Mouse (Mus musculus) liver, embryonic 14.5 days (tissue): Measurements from ENCODE around the gene Dagla. TPM values are rescaled to one million over a fixed set of nuclear protein-coding genes. Genes with fewer than 3 reads are reported as not detected.
A peak's percentile ranks its signal among the peaks of the same experiment; 100 is the strongest.

Experiments
- ATAC-seq: fragments of 200-750 bp; cut with Nextera tagmentation; 2 replicates; pipeline ENCODE4 v1.8.0; 2017; ENCODE audit warnings: moderate number of reproducible peaks, mild to moderate bottlenecking, moderate library complexity; ENCODE audit not compliant: insufficient read depth
- DNase-seq, 3 experiments: peaks; one replicate each; pipeline ENCODE4 v3.0.0-alpha.2; 2012 to 2013; ENCODE audit warnings: low read depth in 3 of 3, low spot score in 3 of 3
- H3K27ac ChIP-seq: fragments of 300-500 bp; sonication (generic); 2 replicates; pipeline ENCODE4 v1.5.1; 2014; ENCODE audit warnings: moderate library complexity, mild to moderate bottlenecking, control low read depth, inconsistent platforms
- H3K27me3 ChIP-seq: fragments of 300-500 bp; sonication (generic); 2 replicates; pipeline ENCODE4 v1.6.1; 2014; ENCODE audit warnings: mild to moderate bottlenecking, low read length, moderate library complexity; ENCODE audit not compliant: control insufficient read depth, insufficient read depth
- H3K36me3 ChIP-seq: fragments of 300-500 bp; sonication (generic); replicated peaks from 2 replicates; pipeline ENCODE4 v1.6.1; 2014; ENCODE audit warnings: low read depth; ENCODE audit not compliant: control insufficient read depth, insufficient read depth
- H3K4me1 ChIP-seq, 2 experiments: fragments of 200-500 bp in 1 of 2; fragments of 300-500 bp in 1 of 2; sonication (generic) in 1 of 2; replicated peaks; 2 replicates each; pipeline ENCODE4 v1.6.1; 2012 to 2014; ENCODE audit warnings: antibody characterized with exemption in 1 of 2, inconsistent platforms in 1 of 2, low read length in 1 of 2; ENCODE audit not compliant: control insufficient read depth in 2 of 2, insufficient read depth in 2 of 2
- H3K4me2 ChIP-seq: fragments of 300-500 bp; sonication (generic); 2 replicates; pipeline ENCODE4 v1.6.1; 2014; ENCODE audit warnings: low read depth, mild to moderate bottlenecking, control low read depth, moderate library complexity
- H3K4me3 ChIP-seq, 2 experiments: fragments of 200-500 bp in 1 of 2; fragments of 300-500 bp in 1 of 2; sonication (generic) in 1 of 2; 2 replicates each; pipeline ENCODE4 v1.5.1; 2012 to 2014; ENCODE audit warnings: low read depth in 2 of 2, low read length in 2 of 2, mild to moderate bottlenecking in 2 of 2, control low read depth in 1 of 2, inconsistent platforms in 1 of 2, moderate library complexity in 1 of 2; ENCODE audit not compliant: insufficient read depth in 1 of 2
- H3K9ac ChIP-seq: fragments of 300-500 bp; sonication (generic); replicated peaks from 2 replicates; pipeline ENCODE4 v1.6.1; 2014; ENCODE audit warnings: mild to moderate bottlenecking, control low read depth, moderate library complexity
- H3K9me3 ChIP-seq: fragments of 300-500 bp; sonication (generic); 2 replicates; pipeline ENCODE4 v1.6.1; 2016; ENCODE audit warnings: low read length, mixed read lengths; ENCODE audit not compliant: control insufficient read depth
- CTCF ChIP-seq: IDR thresholded peaks from 2 replicates; pipeline ENCODE4 v1.5.1; 2016; ENCODE audit warnings: antibody characterized with exemption, low read depth, control low read depth
- EP300 ChIP-seq: IDR thresholded peaks from 2 replicates; pipeline ENCODE4 v1.6.1; 2016; ENCODE audit warnings: antibody characterized with exemption, low read depth
- WGBS: fragments of 180-500 bp; shearing (Covaris S2); extraction: QIAGEN DNeasy Blood & Tissue Kit; methylation state at CpG from one replicate; pipeline ENCODE4 v1.1.7; 2014; ENCODE audit not compliant: insufficient replicate concordance; 5-methylcytosine and 5-hydroxymethylcytosine counted together
- polyA plus RNA-seq, 2 experiments: library from polyadenylated mRNA; depleted of rRNA in 1 of 2; stranded (reverse) in 1 of 2; unstranded in 1 of 2; fragments of >200 nt; fragmentation: Nextera tagmentation in 1 of 2; extraction: Ambion mirVana in 1 of 2; gene quantifications; 2 replicates each; pipeline versions ENCODE4 v1.2.1 to v1.2.3; 2012 to 2014

Dagla gene
- polyA plus RNA-seq, 2 experiments, result 0.09 to 0.30 TPM

DNA sequence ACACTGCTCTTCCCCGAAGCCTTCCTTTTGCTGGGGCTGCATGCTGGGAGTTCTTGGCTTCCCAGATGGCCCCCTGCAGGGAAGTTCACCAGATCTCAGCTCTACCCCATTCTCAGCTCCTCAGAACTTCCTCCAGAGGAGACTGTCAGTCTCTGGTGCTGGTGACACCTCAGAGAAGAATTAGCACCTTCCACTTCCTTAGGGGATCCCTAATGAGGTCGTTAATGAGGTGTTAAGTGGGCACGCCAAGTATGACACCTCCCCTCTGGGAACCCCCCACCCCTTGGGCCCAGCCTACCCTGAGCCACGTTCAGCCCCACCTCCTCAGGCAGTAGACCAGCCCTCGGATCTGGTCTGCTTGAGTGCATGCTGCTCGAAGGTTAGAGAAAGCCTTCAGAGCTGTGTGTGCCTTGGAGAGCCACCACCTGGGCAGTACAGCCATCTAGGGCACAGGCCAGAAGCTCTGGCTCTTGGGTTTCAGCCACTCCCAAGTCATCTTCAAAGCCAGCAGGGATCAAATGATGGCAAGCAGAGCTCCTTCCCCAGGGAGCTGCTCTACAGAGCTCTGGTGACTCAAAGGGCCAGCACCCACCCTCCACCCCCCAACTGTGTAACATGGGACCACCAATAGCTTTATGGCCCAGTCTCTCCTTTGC, 25.9 kb downstream of the Dagla start:
- H3K9me3 ChIP-seq, result no peaks in the 10 kb centered on the region
- no peak overlapping the region for H3K4me3 ChIP-seq
- no peak overlapping the region for H3K9ac ChIP-seq
- WGBS, result 30% methylated on average over 6 of the region's 6 CpGs
- DNase-seq, result no peak
- TF ChIP-seq CTCF, result no peak
- TF ChIP-seq EP300, result no peak
- H3K36me3 ChIP-seq, result no peaks in the 10 kb centered on the region
- H3K4me2 ChIP-seq, result no peak overlapping the region
- H3K27ac ChIP-seq, result no peak overlapping the region
- no peaks in the 10 kb centered on the region for H3K27me3 ChIP-seq
- 0 out of 4 replicates have a peak, but pooled peaks cover 0 to 5% of the 10 kb centered on the region in 2 experiments for H3K4me1 ChIP-seq
- ATAC-seq, result no peak

DNA sequence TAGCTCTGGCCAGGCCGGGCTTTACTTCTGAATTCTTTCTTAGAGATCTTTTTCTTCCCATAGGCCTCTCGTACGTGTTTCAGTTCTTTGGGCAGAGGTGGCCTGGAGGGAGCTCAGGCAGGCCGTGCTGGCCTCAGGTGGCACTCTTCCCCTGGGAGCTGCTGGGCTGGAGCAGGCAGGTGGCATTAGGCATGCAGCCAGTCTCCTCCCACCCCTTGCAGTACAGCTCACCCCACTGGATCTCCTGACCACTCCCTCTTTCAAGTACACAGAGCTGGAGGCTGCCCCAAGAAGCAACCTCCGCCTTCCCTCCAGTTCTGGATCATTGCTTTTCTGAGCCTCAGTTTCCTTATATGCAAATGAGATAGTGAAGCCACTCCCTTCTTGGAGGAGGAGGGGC, 26.9 kb downstream of the Dagla start:
- no peak overlapping the region for H3K4me2 ChIP-seq
- no peak overlapping the region for H3K9ac ChIP-seq

DNA sequence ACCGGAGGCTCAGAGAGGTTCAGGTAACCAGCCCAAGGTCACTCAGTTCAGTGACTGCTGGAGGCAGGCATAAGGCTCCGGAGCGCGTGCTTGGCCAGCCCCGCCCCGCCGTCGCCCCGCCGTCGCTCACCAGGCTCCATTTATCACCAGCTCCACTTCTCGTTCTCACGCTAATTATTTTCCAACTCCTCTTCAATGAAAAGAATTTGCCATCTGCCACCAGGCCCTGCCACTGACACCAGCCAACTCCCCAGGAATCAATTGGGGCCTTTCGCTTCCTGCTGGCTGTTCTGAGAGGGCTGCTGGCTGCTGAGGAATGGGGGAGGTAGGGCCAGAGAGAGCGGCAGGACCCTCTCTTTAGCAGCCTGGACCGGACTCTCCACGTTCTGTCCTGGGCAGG, 27.3 kb downstream of the Dagla start:
- TF ChIP-seq CTCF (no peak), EP300 (no peak)
- Histone ChIP-seq H3K36me3 (no peaks in the 10 kb centered on the region), H3K4me2 (no peak overlapping the region), H3K9ac (no peak overlapping the region), H3K4me3 (no peak overlapping the region), H3K9me3 (no peaks in the 10 kb centered on the region), H3K27me3 (no peaks in the 10 kb centered on the region), H3K27ac (no peak overlapping the region), H3K4me1 (0 out of 4 replicates have a peak, but pooled peaks cover 0 to 5% of the 10 kb centered on the region in 2 experiments)
- ATAC-seq (no peak), DNase-seq (no peak)
- WGBS, result 13% methylated on average over 17 of the region's 17 CpGs

More for the DNA sequence above, 26.9 kb downstream of the Dagla start:
- Histone ChIP-seq H3K4me3 (no peak overlapping the region), H3K27me3 (no peaks in the 10 kb centered on the region), H3K27ac (no peak overlapping the region), H3K36me3 (no peaks in the 10 kb centered on the region), H3K4me1 (0 out of 4 replicates have a peak, but pooled peaks cover 0 to 5% of the 10 kb centered on the region in 2 experiments), H3K9me3 (no peaks in the 10 kb centered on the region)
- TF ChIP-seq EP300 (no peak), CTCF (no peak)
- DNase-seq (no peak), ATAC-seq (0 out of 2 replicates have a peak, but pooled peaks have one; percentile 41)
- 39% methylated on average over 5 of the region's 5 CpGs for WGBS

DNA sequence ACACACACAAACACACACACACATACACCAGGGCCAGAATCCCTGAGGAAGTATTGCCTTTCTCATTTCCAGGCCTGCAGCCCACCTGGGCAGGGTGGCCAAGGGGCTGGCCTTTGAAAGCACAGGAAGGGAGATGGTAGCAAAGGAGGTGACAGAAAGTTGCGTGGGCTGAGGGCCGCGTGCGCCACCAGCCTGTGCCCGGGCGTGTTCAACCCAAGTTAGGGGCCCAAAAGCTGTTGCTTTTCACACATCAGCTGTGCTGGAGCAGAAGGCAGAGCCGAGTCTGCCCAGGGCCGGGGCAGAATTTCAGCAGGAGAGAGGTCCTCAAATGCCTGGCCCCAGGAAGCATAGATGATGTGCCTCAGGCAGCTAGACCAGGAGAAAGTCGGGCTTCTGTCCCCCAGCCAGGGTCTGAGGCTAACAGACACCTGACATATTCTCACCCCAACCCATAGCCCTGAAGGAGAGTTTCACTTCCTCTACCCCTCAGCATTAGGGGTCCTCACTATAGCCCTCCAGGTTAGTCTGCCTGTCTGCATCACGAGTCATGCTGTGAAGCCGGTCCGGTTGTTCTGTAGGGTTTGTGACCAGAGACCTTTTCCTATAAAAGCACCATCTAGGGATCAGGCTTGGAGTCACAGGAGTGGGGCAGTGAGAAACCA, 28.1 kb downstream of the Dagla start:
- no peak overlapping the region for H3K4me2 ChIP-seq
- DNase-seq (no peak), ATAC-seq (no peak)
- WGBS, result 63% methylated on average over 12 of the region's 12 CpGs
- 0 out of 4 replicates have a peak, but pooled peaks cover 0 to 5% of the 10 kb centered on the region in 2 experiments for H3K4me1 ChIP-seq
- no peaks in the 10 kb centered on the region for H3K27me3 ChIP-seq
- no peaks in the 10 kb centered on the region for H3K36me3 ChIP-seq
- H3K9me3 ChIP-seq, result no peaks in the 10 kb centered on the region
- no peak overlapping the region for H3K27ac ChIP-seq
- H3K4me3 ChIP-seq, result no peak overlapping the region
- no peak for TF ChIP-seq EP300
- TF ChIP-seq CTCF, result no peak
- H3K9ac ChIP-seq, result no peak overlapping the region

DNA sequence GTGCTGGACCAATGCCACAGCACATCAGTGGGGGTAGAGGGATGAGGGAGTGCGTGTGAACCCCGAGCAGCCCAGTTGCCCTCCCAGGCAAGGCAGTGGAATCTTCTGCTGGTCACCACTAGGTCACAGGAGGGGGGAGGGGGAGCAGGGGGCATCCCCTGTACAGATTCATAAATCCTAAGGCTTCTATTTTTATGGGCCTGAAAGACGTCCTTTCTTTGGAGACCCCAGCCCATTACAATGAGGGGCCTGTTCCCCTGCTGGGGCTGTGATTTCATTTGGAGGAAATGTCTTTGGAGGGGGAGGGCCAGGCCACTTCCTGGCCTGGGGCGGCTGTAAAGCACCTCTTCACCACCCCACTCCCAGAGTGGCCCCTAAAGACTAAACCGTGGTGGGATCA, 30.6 kb downstream of the Dagla start:
- Histone ChIP-seq H3K4me1 (0 out of 4 replicates have a peak, but pooled peaks cover 0 to 5% of the 10 kb centered on the region in 2 experiments), H3K9me3 (no peaks in the 10 kb centered on the region), H3K27me3 (no peaks in the 10 kb centered on the region), H3K9ac (no peak overlapping the region), H3K36me3 (no peaks in the 10 kb centered on the region), H3K27ac (no peak overlapping the region), H3K4me3 (no peak overlapping the region), H3K4me2 (no peak overlapping the region)
- ATAC-seq (no peak), DNase-seq (no peak)
- no peak for TF ChIP-seq CTCF
- no peak for TF ChIP-seq EP300
- WGBS, result 43% methylated on average over 5 of the region's 5 CpGs
